In genomic region chr7:25250141-25250972, GRCm38 (mm10) we compare ENCODE assay signal across 7 mouse cellular contexts. TPM values are rescaled to one million over a fixed set of nuclear protein-coding genes. Genes with fewer than 3 reads are reported as not detected.
DNase-seq lines count a peak whose midpoint lies in the region; ATAC-seq lines count a peak whose summit lies in the region.

Gene Erf, minus strand, starts transcription at chr7:25250761.

- peak within 1 kb of the TSS; percentile 99 for H3K27ac ChIP-seq in embryonic facial prominence, embryonic 12.5 days
- H3K27ac ChIP-seq in limb, embryonic 10.5 days, result peak within 1 kb of the TSS; percentile 97
- H3K27ac ChIP-seq in midbrain, embryonic 12.5 days (replicated peaks), result peak within 1 kb of the TSS; percentile 89

- H3K27me3 ChIP-seq in embryonic facial prominence, embryonic 12.5 days, result no peaks in the 10 kb centered on the region
- no peaks in the 10 kb centered on the region for H3K27me3 ChIP-seq in limb, embryonic 10.5 days (ENCODE audit: low read depth, poor library complexity, severe bottlenecking)
- H3K27me3 ChIP-seq in midbrain, embryonic 12.5 days, result no peaks in the 10 kb centered on the region

- WGBS in embryonic facial prominence, embryonic 12.5 days, result 1% methylated on average over 76 of the region's 81 CpGs
- WGBS in limb, embryonic 10.5 days, result under 1% methylated on average over 78 of the region's 81 CpGs
- under 1% methylated on average over 58 of the region's 81 CpGs for WGBS in midbrain, embryonic 12.5 days

- H3K36me3 ChIP-seq in embryonic facial prominence, embryonic 12.5 days, result peaks cover 7% of the 10 kb centered on the region; the same call in 1 of the 2 replicates
- peaks cover 32% of the 10 kb centered on the region for H3K36me3 ChIP-seq in limb, embryonic 10.5 days
- peaks cover 7% of the 10 kb centered on the region for H3K36me3 ChIP-seq in midbrain, embryonic 12.5 days

- ATAC-seq in embryonic facial prominence, embryonic 12.5 days (ENCODE audit: insufficient number of reproducible peaks, insufficient read depth, low FRiP score, low TSS enrichment), result peak; percentile 67
- peak; percentile 82 for ATAC-seq in midbrain, embryonic 12.5 days (ENCODE audit: low FRiP score, low read depth)

- peak within 1 kb of the TSS; percentile 72 for H3K4me3 ChIP-seq in embryonic facial prominence, embryonic 12.5 days
- peak within 1 kb of the TSS; percentile 99 for H3K4me3 ChIP-seq in limb, embryonic 10.5 days
- peak within 1 kb of the TSS; percentile 90 for H3K4me3 ChIP-seq in midbrain, embryonic 12.5 days

- H3K4me1 ChIP-seq in embryonic facial prominence, embryonic 12.5 days, result peaks cover 44% of the 10 kb centered on the region
- peaks cover 49% of the 10 kb centered on the region for H3K4me1 ChIP-seq in limb, embryonic 10.5 days
- peaks cover 50% of the 10 kb centered on the region for H3K4me1 ChIP-seq in midbrain, embryonic 12.5 days

- H3K4me2 ChIP-seq in embryonic facial prominence, embryonic 12.5 days (replicated peaks), result peak within 1 kb of the TSS; percentile 97
- peak within 1 kb of the TSS; percentile 92 for H3K4me2 ChIP-seq in midbrain, embryonic 12.5 days (replicated peaks)

- H3K9ac ChIP-seq in embryonic facial prominence, embryonic 12.5 days, result peak within 1 kb of the TSS; percentile 81
- peak within 1 kb of the TSS; percentile 83 for H3K9ac ChIP-seq in midbrain, embryonic 12.5 days (replicated peaks)

- peak; percentile 97 for DNase-seq in adrenal gland, postnatal 25 days
- peak; percentile 100 for DNase-seq in heart, adult 11 months
- peak; percentile 96 for DNase-seq in kidney, adult 18-20 months
- peak; percentile 99 for DNase-seq in limb, embryonic 10.5 days (ENCODE audit: low spot score)
- peak; percentile 92 for DNase-seq in skeletal muscle tissue, adult 2 months (ENCODE audit: low read depth, low spot score)

- no peaks in the 10 kb centered on the region for H3K9me3 ChIP-seq in embryonic facial prominence, embryonic 12.5 days
- no peaks in the 10 kb centered on the region for H3K9me3 ChIP-seq in limb, embryonic 10.5 days (replicated peaks)
- H3K9me3 ChIP-seq in midbrain, embryonic 12.5 days, result no peaks in the 10 kb centered on the region

RNA-seq across cellular contexts. Expression of gene Erf, which starts in this region (rescaled TPM):
- total RNA-seq in adrenal gland, postnatal 25 days (2021), result 19.4 and 33.2 TPM in 2 replicates
- 20.0 and 20.8 TPM in 2 replicates for polyA plus RNA-seq in embryonic facial prominence, embryonic 12.5 days (2016; fragmentation: Nextera tagmentation; extraction: Ambion mirVana)
- polyA plus RNA-seq in limb, embryonic 10.5 days (2016; fragmentation: Nextera tagmentation; extraction: Ambion mirVana), result 14.2 and 16.6 TPM in 2 replicates
- polyA plus RNA-seq in midbrain, embryonic 12.5 days (2016; fragmentation: Nextera tagmentation; extraction: Ambion mirVana), result 8.8 and 10.0 TPM in 2 replicates

Comparison
In these comparisons a context has a peak if more than half of its experiments do, and no peak if none do; other contexts are left out.
1. Peak in every context shown above with its lines: DNase-seq, ATAC-seq, H3K4me3 ChIP-seq and H3K27ac ChIP-seq.